Mouse (Mus musculus): Measurements from ENCODE around the gene Gm20425. TPM values are rescaled to one million over a fixed set of nuclear protein-coding genes. Genes with fewer than 3 reads are reported as not detected.

Gene Gm20425
- polyA plus RNA-seq, 1 experiment from 2014 or later = 0.68 TPM

DNA sequence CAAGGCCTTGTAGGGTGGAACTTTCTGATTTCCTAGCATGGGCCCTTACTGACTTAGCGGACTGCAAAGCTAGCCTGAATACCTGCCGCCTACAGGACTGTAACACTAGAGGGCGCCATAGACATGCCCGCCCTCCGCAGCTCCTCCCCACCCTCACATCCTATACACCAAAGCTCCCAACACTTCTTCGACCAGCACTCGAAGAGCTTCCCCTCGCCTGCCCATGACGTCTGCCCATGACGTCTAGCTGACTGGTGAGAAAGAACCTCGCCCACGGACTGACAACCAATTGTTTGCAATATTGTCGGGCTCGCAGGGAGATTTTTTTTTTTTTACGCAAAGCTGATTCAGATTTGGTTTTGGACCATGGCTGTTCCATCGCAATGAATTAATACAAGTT is 22.3 kb downstream of the Gm20425 start:
- Histone ChIP-seq H3K4me1 (ENCODE audit: control insufficient read depth, insufficient read depth, low read length) (peaks cover 4% of the 10 kb centered on the region; the same call in 1 of the 2 replicates), H3K27ac (ENCODE audit: low read depth, low read length) (no peak overlapping the region), H3K4me3 (ENCODE audit: low read depth, low read length) (no peak overlapping the region), H3K4me2 (ENCODE audit: low read depth, low read length) (peak overlapping the region; percentile 36), H3K9me3 (ENCODE audit: control insufficient read depth, low read length) (no peaks in the 10 kb centered on the region), H3K9ac (replicated peaks; ENCODE audit: low read depth, low read length) (no peak overlapping the region), H3K36me3 (ENCODE audit: control insufficient read depth, insufficient read depth, low read length) (no peaks in the 10 kb centered on the region), H3K27me3 (ENCODE audit: control insufficient read depth, insufficient read depth, low read length) (no peaks in the 10 kb centered on the region)
- ATAC-seq (ENCODE audit: low read depth) = peak; percentile 87; the same call in 1 of the 2 replicates
- WGBS = 11% methylated on average over 16 of the region's 16 CpGs

DNA sequence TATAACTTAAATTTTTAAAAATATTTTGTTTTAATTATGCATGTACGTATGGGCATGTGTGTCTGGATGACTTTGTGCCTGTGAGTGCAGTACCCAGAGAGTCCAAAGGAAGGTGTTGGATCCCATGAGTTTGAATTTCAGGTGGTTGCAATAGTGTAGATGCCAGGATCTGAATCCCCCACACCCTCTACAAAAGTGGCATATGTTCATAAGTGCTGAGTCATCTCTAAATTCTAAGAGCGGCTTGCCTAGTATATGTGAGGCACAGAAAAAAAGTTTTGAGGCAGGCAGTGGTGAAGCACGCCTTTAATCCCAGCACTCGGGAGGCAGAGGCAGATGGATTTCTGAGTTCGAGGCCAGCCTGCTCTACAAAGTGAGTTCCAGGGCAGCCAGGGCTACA is 24.3 kb downstream of the Gm20425 start:
- Histone ChIP-seq H3K4me1 (ENCODE audit: control insufficient read depth, insufficient read depth, low read length) (peaks cover 7% of the 10 kb centered on the region; the same call in 1 of the 2 replicates), H3K4me2 (ENCODE audit: low read depth, low read length) (no peak overlapping the region), H3K4me3 (ENCODE audit: low read depth, low read length) (no peak overlapping the region), H3K9me3 (ENCODE audit: control insufficient read depth, low read length) (no peaks in the 10 kb centered on the region), H3K36me3 (ENCODE audit: control insufficient read depth, insufficient read depth, low read length) (no peaks in the 10 kb centered on the region), H3K27ac (ENCODE audit: low read depth, low read length) (no peak overlapping the region), H3K27me3 (ENCODE audit: control insufficient read depth, insufficient read depth, low read length) (no peaks in the 10 kb centered on the region), H3K9ac (replicated peaks; ENCODE audit: low read depth, low read length) (no peak overlapping the region)
- no peak for ATAC-seq (ENCODE audit: low read depth)
- WGBS = 92% methylated on average over 5 of the region's 5 CpGs

DNA sequence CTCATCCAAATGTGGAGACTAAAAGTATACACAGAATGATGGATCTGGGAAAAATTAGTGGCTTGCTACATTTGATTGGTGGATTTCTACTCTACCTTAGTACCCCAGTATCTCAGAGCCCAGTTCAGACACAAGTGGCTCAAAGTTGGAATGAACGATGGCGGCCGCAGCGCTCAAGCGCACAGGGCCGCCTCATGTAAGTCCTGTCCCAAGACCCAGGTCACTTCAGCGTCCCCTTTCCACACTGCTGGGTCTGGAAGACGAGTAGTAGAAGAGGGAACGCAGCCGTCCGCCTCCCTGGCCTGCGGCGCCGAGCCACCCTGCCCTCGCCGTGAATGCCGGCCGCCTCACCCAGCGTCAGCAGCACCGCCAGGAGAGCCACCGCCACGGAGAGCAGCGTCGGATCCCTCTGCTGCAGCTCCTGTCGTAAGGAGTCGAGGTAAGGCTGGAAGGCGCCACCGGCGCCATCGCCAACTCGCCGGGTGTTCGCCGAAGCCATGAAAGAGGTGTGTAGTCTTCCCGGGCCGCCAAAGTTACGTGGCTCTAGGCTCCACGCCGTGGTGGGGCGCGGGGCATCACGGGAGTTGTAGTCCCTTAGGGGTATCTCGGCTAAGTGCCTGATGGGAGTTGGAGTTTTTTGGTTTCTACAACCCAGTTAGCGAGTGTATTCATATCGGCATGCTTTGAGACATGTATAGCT is 28.4 kb downstream of the Gm20425 start, which contains the start of gene Srprb:
Srprb (minus strand) TSS at position 577 of the 700 bp plus-strand sequence.
- Histone ChIP-seq H3K4me1 (ENCODE audit: control insufficient read depth, insufficient read depth, low read length) (0 out of 2 replicates have a peak, but pooled peaks cover 2% of the 10 kb centered on the region), H3K9ac (replicated peaks; ENCODE audit: low read depth, low read length) (peak within 1 kb of the TSS; percentile 72), H3K4me2 (ENCODE audit: low read depth, low read length) (peak within 1 kb of the TSS; percentile 79), H3K27me3 (ENCODE audit: control insufficient read depth, insufficient read depth, low read length) (no peaks in the 10 kb centered on the region), H3K4me3 (ENCODE audit: low read depth, low read length) (peak within 1 kb of the TSS; percentile 71), H3K27ac (ENCODE audit: low read depth, low read length) (peak within 1 kb of the TSS; percentile 80), H3K9me3 (ENCODE audit: control insufficient read depth, low read length) (no peaks in the 10 kb centered on the region), H3K36me3 (ENCODE audit: control insufficient read depth, insufficient read depth, low read length) (peaks cover 11% of the 10 kb centered on the region)
- ATAC-seq (ENCODE audit: low read depth) = peak; percentile 99
- under 1% methylated on average over 45 of the region's 45 CpGs for WGBS

DNA sequence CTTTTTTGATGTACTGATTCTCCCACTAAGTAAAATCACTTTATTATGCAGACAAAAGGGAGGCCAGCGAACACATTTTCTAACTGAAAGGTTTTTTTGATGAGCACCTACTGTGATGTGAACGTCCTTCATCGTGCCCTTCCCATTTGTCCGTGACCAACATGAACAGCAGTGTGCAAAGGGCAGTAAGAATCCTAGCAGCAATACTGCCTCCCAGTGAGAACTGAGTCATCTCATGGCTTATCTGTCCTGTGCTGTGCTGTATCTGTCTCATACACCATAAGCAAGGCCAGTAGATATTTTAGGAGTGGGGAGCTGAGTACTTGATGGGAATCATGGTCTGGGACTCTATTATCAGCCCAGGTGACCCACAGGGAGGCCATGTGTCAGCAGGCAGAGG is 41.7 kb downstream of the Gm20425 start:
- Histone ChIP-seq H3K27ac (ENCODE audit: low read depth, low read length) (no peak overlapping the region), H3K36me3 (ENCODE audit: control insufficient read depth, insufficient read depth, low read length) (peaks cover 21% of the 10 kb centered on the region), H3K9me3 (ENCODE audit: control insufficient read depth, low read length) (no peaks in the 10 kb centered on the region), H3K4me3 (ENCODE audit: low read depth, low read length) (no peak overlapping the region), H3K4me2 (ENCODE audit: low read depth, low read length) (no peak overlapping the region), H3K9ac (replicated peaks; ENCODE audit: low read depth, low read length) (no peak overlapping the region), H3K27me3 (ENCODE audit: control insufficient read depth, insufficient read depth, low read length) (no peaks in the 10 kb centered on the region), H3K4me1 (ENCODE audit: control insufficient read depth, insufficient read depth, low read length) (no peaks in the 10 kb centered on the region)
- ATAC-seq (ENCODE audit: low read depth) = no peak
- 82% methylated on average over 4 of the region's 4 CpGs for WGBS

DNA sequence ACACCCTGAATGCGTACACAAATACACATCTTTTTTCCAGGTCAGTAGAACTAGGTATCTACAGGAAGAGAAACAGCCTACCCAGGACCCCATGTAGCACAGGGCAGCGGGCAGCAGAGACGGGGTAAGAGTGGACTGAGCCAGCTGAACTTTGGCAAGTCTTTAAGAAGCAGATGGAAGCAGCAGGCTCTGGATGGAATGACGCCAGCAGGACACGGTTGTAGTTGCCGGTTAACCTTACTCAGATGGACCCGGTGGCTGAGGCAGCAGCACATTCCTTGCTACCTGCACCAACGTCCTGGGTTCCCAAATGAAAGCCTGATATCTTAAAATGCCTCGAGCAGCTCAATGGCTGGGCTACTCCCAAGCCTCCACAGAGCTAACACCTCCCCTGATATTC is 43.4 kb downstream of the Gm20425 start:
- ATAC-seq (ENCODE audit: low read depth) = no peak
- WGBS = 80% methylated on average over 9 of the region's 9 CpGs
- H3K27me3 ChIP-seq (ENCODE audit: control insufficient read depth, insufficient read depth, low read length) = no peaks in the 10 kb centered on the region
- H3K27ac ChIP-seq (ENCODE audit: low read depth, low read length) = no peak overlapping the region
- no peak overlapping the region for H3K4me3 ChIP-seq (ENCODE audit: low read depth, low read length)
- no peaks in the 10 kb centered on the region for H3K4me1 ChIP-seq (ENCODE audit: control insufficient read depth, insufficient read depth, low read length)
- no peak overlapping the region for H3K9ac ChIP-seq (replicated peaks; ENCODE audit: low read depth, low read length)
- no peak overlapping the region for H3K4me2 ChIP-seq (ENCODE audit: low read depth, low read length)
- no peaks in the 10 kb centered on the region for H3K9me3 ChIP-seq (ENCODE audit: control insufficient read depth, low read length)
- H3K36me3 ChIP-seq (ENCODE audit: control insufficient read depth, insufficient read depth, low read length) = peaks cover 21% of the 10 kb centered on the region

DNA sequence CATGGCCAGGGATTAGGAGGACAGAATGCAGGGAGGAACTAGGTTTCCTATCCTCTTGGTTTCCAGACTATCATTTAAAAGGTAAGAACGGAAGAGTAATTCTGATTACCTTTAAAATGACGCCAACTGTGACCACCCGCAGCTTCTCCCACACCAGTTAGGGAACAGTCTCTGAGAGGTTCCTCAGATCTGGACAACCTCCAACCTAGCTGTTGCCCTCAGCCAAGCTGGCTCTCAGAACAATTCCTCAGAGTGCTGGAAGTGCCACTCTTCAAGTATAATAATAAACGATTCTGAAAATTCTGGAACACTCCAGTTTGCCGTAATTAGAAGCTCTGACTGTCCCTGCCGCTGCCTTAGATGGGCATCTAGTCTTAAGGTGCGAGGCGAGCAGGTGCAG is 44.2 kb downstream of the Gm20425 start:
- ATAC-seq (ENCODE audit: low read depth) = no peak
- H3K36me3 ChIP-seq (ENCODE audit: control insufficient read depth, insufficient read depth, low read length) = peaks cover 20% of the 10 kb centered on the region

DNA sequence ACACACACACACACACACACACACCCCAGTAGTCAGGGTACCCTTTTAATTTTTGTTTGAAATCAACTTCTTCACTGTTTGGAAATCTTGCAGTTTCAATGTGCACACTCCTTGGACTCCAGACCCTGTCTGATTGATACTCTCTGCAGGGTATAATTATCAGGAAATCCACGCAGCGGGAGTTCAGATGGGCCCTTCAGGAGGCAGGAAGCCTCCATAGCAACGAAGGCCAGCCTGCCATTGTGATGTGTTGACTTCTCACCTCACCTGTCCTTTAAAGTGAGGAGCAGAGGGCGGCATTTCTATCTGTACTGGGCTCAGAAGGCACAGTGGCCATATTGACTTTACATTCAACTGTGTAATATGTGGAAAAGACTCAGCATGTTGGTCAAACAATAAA is 45.3 kb downstream of the Gm20425 start:
- no peak overlapping the region for H3K27ac ChIP-seq (ENCODE audit: low read depth, low read length)
- WGBS = 73% methylated on average over 4 of the region's 4 CpGs

More for the DNA sequence above, 44.2 kb downstream of the Gm20425 start:
- 91% methylated on average over 8 of the region's 8 CpGs for WGBS
- Histone ChIP-seq H3K4me2 (ENCODE audit: low read depth, low read length) (no peak overlapping the region), H3K27ac (ENCODE audit: low read depth, low read length) (no peak overlapping the region), H3K4me3 (ENCODE audit: low read depth, low read length) (no peak overlapping the region), H3K9me3 (ENCODE audit: control insufficient read depth, low read length) (no peaks in the 10 kb centered on the region), H3K27me3 (ENCODE audit: control insufficient read depth, insufficient read depth, low read length) (no peaks in the 10 kb centered on the region), H3K9ac (replicated peaks; ENCODE audit: low read depth, low read length) (no peak overlapping the region), H3K4me1 (ENCODE audit: control insufficient read depth, insufficient read depth, low read length) (peaks cover 2% of the 10 kb centered on the region; the same call in 1 of the 2 replicates)

DNA sequence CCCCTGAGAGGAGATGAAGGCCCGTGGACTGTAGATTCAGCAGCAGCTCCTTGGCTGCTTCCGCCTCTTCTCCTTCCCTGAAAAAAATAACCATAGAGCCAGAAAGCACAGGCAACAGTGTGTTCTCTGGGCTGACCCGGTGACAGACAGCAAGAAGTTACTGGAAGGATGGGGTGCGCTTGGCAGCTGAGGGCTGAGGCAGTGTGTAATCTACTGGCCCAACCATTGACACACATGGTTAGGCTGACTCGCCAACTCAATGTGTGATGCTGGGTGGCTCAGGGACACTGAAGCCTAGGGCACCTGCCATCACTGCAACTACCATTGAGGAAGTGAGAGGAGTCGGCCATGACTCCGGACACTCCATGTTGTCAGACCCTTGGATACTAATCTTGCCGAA is 48.2 kb downstream of the Gm20425 start:
- Histone ChIP-seq H3K4me1 (ENCODE audit: control insufficient read depth, insufficient read depth, low read length) (peaks cover 12% of the 10 kb centered on the region; the same call in 1 of the 2 replicates), H3K4me3 (ENCODE audit: low read depth, low read length) (no peak overlapping the region), H3K9ac (replicated peaks; ENCODE audit: low read depth, low read length) (no peak overlapping the region), H3K27me3 (ENCODE audit: control insufficient read depth, insufficient read depth, low read length) (no peaks in the 10 kb centered on the region), H3K27ac (ENCODE audit: low read depth, low read length) (no peak overlapping the region), H3K4me2 (ENCODE audit: low read depth, low read length) (no peak overlapping the region), H3K36me3 (ENCODE audit: control insufficient read depth, insufficient read depth, low read length) (peaks cover 20% of the 10 kb centered on the region; the same call in 1 of the 2 replicates), H3K9me3 (ENCODE audit: control insufficient read depth, low read length) (no peaks in the 10 kb centered on the region)
- ATAC-seq (ENCODE audit: low read depth) = no peak
- WGBS = 93% methylated on average over 8 of the region's 8 CpGs

More for the DNA sequence above, 45.3 kb downstream of the Gm20425 start:
- peaks cover 12% of the 10 kb centered on the region; the same call in 1 of the 2 replicates for H3K4me1 ChIP-seq (ENCODE audit: control insufficient read depth, insufficient read depth, low read length)
- no peaks in the 10 kb centered on the region for H3K27me3 ChIP-seq (ENCODE audit: control insufficient read depth, insufficient read depth, low read length)
- no peak overlapping the region for H3K4me2 ChIP-seq (ENCODE audit: low read depth, low read length)
- no peak overlapping the region for H3K9ac ChIP-seq (replicated peaks; ENCODE audit: low read depth, low read length)
- H3K9me3 ChIP-seq (ENCODE audit: control insufficient read depth, low read length) = no peaks in the 10 kb centered on the region
- no peak for ATAC-seq (ENCODE audit: low read depth)
- H3K4me3 ChIP-seq (ENCODE audit: low read depth, low read length) = no peak overlapping the region
- H3K36me3 ChIP-seq (ENCODE audit: control insufficient read depth, insufficient read depth, low read length) = peaks cover 9% of the 10 kb centered on the region

Measured in neural tube, embryonic 14.5 days (tissue).